Mouse (Mus musculus) embryonic facial prominence, embryonic 12.5 days (tissue): ENCODE results near the gene Srek1. TPM values are rescaled to one million over a fixed set of nuclear protein-coding genes. Genes with fewer than 3 reads are reported as not detected.

Experiments
- ATAC-seq: fragments of 200-750 bp; cut with Nextera tagmentation; 2 replicates; pipeline ENCODE4 v1.8.0; 2017; ENCODE audit not compliant: insufficient number of reproducible peaks, insufficient read depth, low FRiP score, low TSS enrichment
- H3K27ac ChIP-seq: fragments of 300-500 bp; sonication (generic); 2 replicates; pipeline ENCODE4 v1.5.1; 2016; ENCODE audit warnings: mild to moderate bottlenecking
- H3K27me3 ChIP-seq: fragments of 300-500 bp; sonication (generic); 2 replicates; pipeline ENCODE4 v1.6.1; 2016; ENCODE audit warnings: mild to moderate bottlenecking, moderate library complexity
- H3K36me3 ChIP-seq: fragments of 300-500 bp; sonication (generic); 2 replicates; pipeline ENCODE4 v1.6.1; 2016; ENCODE audit warnings: mild to moderate bottlenecking
- H3K4me1 ChIP-seq: fragments of 300-500 bp; sonication (generic); 2 replicates; pipeline ENCODE4 v1.6.1; 2016
- H3K4me2 ChIP-seq: fragments of 300-500 bp; sonication (generic); replicated peaks from 2 replicates; pipeline ENCODE4 v1.6.1; 2016; ENCODE audit warnings: mild to moderate bottlenecking, moderate library complexity
- H3K4me3 ChIP-seq: fragments of 300-500 bp; sonication (generic); 2 replicates; pipeline ENCODE4 v1.5.1; 2016; ENCODE audit warnings: mild to moderate bottlenecking
- H3K9ac ChIP-seq: fragments of 300-500 bp; sonication (generic); 2 replicates; pipeline ENCODE4 v1.6.1; 2016; ENCODE audit warnings: mild to moderate bottlenecking, moderate library complexity
- H3K9me3 ChIP-seq: fragments of 300-500 bp; sonication (generic); 2 replicates; pipeline ENCODE4 v1.6.1; 2016; ENCODE audit warnings: mild to moderate bottlenecking, moderate library complexity
- WGBS: fragments of 180-500 bp; shearing (Covaris S2); methylation state at CpG from one replicate; pipeline ENCODE4 v1.1.7; 2016; 5-methylcytosine and 5-hydroxymethylcytosine counted together
- polyA plus RNA-seq: library from polyadenylated mRNA; unstranded; fragments of >200 nt; fragmentation: Nextera tagmentation; extraction: Ambion mirVana; gene quantifications from 2 replicates; pipeline ENCODE4 v1.2.1, GENCODE M21; 2016

Gene Srek1
- polyA plus RNA-seq, result 104 and 111 TPM in 2 replicates

- WGBS, result under 1% methylated on average over 81 of the region's 81 CpGs
- Histone ChIP-seq H3K36me3 (no peaks in the 10 kb centered on the region), H3K9me3 (no peaks in the 10 kb centered on the region), H3K4me2 (peak within 1 kb of the TSS; percentile 58), H3K27me3 (no peaks in the 10 kb centered on the region), H3K27ac (peak within 1 kb of the TSS; percentile 98), H3K4me1 (peaks cover 15% of the 10 kb centered on the region), H3K4me3 (peak within 1 kb of the TSS; percentile 55), H3K9ac (peak within 1 kb of the TSS; percentile 85)
- ATAC-seq, result peak; percentile 88
Measured at GRCm38 (mm10) chr13:103774119-103774757, at the start of gene Srek1. Gene Srek1 (minus strand): TSS chr13:103774608.

GRCm38 (mm10) chr13:103822270-103822669 is 47.9 kb upstream of the Srek1 start:
- Histone ChIP-seq H3K36me3 (peaks cover 36% of the 10 kb centered on the region), H3K9ac (no peak overlapping the region), H3K4me2 (no peak overlapping the region), H3K4me1 (no peaks in the 10 kb centered on the region), H3K27ac (no peak overlapping the region), H3K4me3 (no peak overlapping the region), H3K27me3 (no peaks in the 10 kb centered on the region), H3K9me3 (no peaks in the 10 kb centered on the region)
- no peak for ATAC-seq
- 92% methylated on average over 1 of the region's 1 CpGs for WGBS

- Histone ChIP-seq H3K27me3 (no peaks in the 10 kb centered on the region), H3K36me3 (peaks cover 38% of the 10 kb centered on the region), H3K4me3 (no peak overlapping the region), H3K9me3 (no peaks in the 10 kb centered on the region), H3K9ac (no peak overlapping the region), H3K4me2 (no peak overlapping the region), H3K4me1 (no peaks in the 10 kb centered on the region), H3K27ac (no peak overlapping the region)
- WGBS, result 83% methylated on average over 5 of the region's 5 CpGs
- ATAC-seq, result no peak
Measured at GRCm38 (mm10) chr13:103819377-103819776, 45.0 kb upstream of the Srek1 start.

- no peak for ATAC-seq
Measured at GRCm38 (mm10) chr13:103817935-103818334, 43.5 kb upstream of the Srek1 start.

GRCm38 (mm10) chr13:103807464-103807863 is 33.1 kb upstream of the Srek1 start:
- Histone ChIP-seq H3K27me3 (no peaks in the 10 kb centered on the region), H3K4me1 (no peaks in the 10 kb centered on the region), H3K9ac (no peak overlapping the region), H3K9me3 (no peaks in the 10 kb centered on the region), H3K4me2 (no peak overlapping the region), H3K36me3 (no peaks in the 10 kb centered on the region), H3K27ac (no peak overlapping the region), H3K4me3 (no peak overlapping the region)
- 81% methylated on average over 5 of the region's 5 CpGs for WGBS
- ATAC-seq, result no peak

More at GRCm38 (mm10) chr13:103817935-103818334, 43.5 kb upstream of the Srek1 start:
- Histone ChIP-seq H3K9ac (no peak overlapping the region), H3K9me3 (no peaks in the 10 kb centered on the region), H3K27ac (no peak overlapping the region), H3K4me1 (no peaks in the 10 kb centered on the region), H3K36me3 (peaks cover 32% of the 10 kb centered on the region), H3K27me3 (no peaks in the 10 kb centered on the region), H3K4me3 (no peak overlapping the region), H3K4me2 (no peak overlapping the region)
- WGBS, result 96% methylated on average over 3 of the region's 3 CpGs

- Histone ChIP-seq H3K9me3 (no peaks in the 10 kb centered on the region), H3K36me3 (no peaks in the 10 kb centered on the region), H3K4me1 (no peaks in the 10 kb centered on the region), H3K4me3 (no peak overlapping the region), H3K9ac (no peak overlapping the region), H3K4me2 (no peak overlapping the region), H3K27ac (no peak overlapping the region), H3K27me3 (no peaks in the 10 kb centered on the region)
- 47% methylated on average over 6 of the region's 6 CpGs for WGBS
- no peak for ATAC-seq
Measured at GRCm38 (mm10) chr13:103806210-103806851, 31.9 kb upstream of the Srek1 start.

- no peak for ATAC-seq
- 52% methylated on average over 5 of the region's 5 CpGs for WGBS
- H3K4me1 ChIP-seq, result no peaks in the 10 kb centered on the region
Measured at GRCm38 (mm10) chr13:103803721-103804120, 29.3 kb upstream of the Srek1 start.

GRCm38 (mm10) chr13:103801021-103801420 is 26.6 kb upstream of the Srek1 start:
- H3K36me3 ChIP-seq, result no peaks in the 10 kb centered on the region
- no peak overlapping the region for H3K9ac ChIP-seq
- H3K27me3 ChIP-seq, result no peaks in the 10 kb centered on the region
- no peak overlapping the region for H3K4me2 ChIP-seq
- H3K9me3 ChIP-seq, result no peaks in the 10 kb centered on the region
- ATAC-seq, result no peak
- H3K27ac ChIP-seq, result no peak overlapping the region
- WGBS, result 91% methylated on average over 1 of the region's 1 CpGs
- H3K4me3 ChIP-seq, result no peak overlapping the region
- no peaks in the 10 kb centered on the region for H3K4me1 ChIP-seq

More at GRCm38 (mm10) chr13:103803721-103804120, 29.3 kb upstream of the Srek1 start:
- no peaks in the 10 kb centered on the region for H3K27me3 ChIP-seq
- no peak overlapping the region for H3K27ac ChIP-seq
- no peaks in the 10 kb centered on the region for H3K36me3 ChIP-seq
- no peak overlapping the region for H3K4me3 ChIP-seq
- no peak overlapping the region for H3K4me2 ChIP-seq
- no peak overlapping the region for H3K9ac ChIP-seq
- H3K9me3 ChIP-seq, result no peaks in the 10 kb centered on the region

- WGBS, result 63% methylated on average over 9 of the region's 9 CpGs
- no peak for ATAC-seq
- H3K9me3 ChIP-seq, result no peaks in the 10 kb centered on the region
- H3K36me3 ChIP-seq, result no peaks in the 10 kb centered on the region
- H3K27ac ChIP-seq, result no peak overlapping the region
- no peaks in the 10 kb centered on the region for H3K27me3 ChIP-seq
- H3K4me3 ChIP-seq, result no peak overlapping the region
- no peak overlapping the region for H3K4me2 ChIP-seq
- no peaks in the 10 kb centered on the region for H3K4me1 ChIP-seq
- no peak overlapping the region for H3K9ac ChIP-seq
Measured at GRCm38 (mm10) chr13:103794688-103795543, 20.5 kb upstream of the Srek1 start.

GRCm38 (mm10) chr13:103779922-103780585 is 5.6 kb upstream of the Srek1 start:
- Histone ChIP-seq H3K27me3 (no peaks in the 10 kb centered on the region), H3K4me1 (no peaks in the 10 kb centered on the region), H3K9ac (no peak overlapping the region), H3K36me3 (no peaks in the 10 kb centered on the region), H3K27ac (no peak overlapping the region), H3K4me3 (no peak overlapping the region), H3K4me2 (peak overlapping the region; percentile 15), H3K9me3 (no peaks in the 10 kb centered on the region)
- 36% methylated on average over 11 of the region's 11 CpGs for WGBS
- ATAC-seq, result no peak; the same call in 1 of the 2 replicates

- peaks cover 8% of the 10 kb centered on the region for H3K4me1 ChIP-seq
- H3K27me3 ChIP-seq, result no peaks in the 10 kb centered on the region
- H3K27ac ChIP-seq, result no peak overlapping the region
- H3K9ac ChIP-seq, result no peak overlapping the region
- H3K9me3 ChIP-seq, result no peaks in the 10 kb centered on the region
- no peak overlapping the region for H3K4me3 ChIP-seq
- ATAC-seq, result no peak
- WGBS, result 70% methylated on average over 8 of the region's 8 CpGs
- H3K4me2 ChIP-seq, result no peak overlapping the region
- no peaks in the 10 kb centered on the region for H3K36me3 ChIP-seq
Measured at GRCm38 (mm10) chr13:103777126-103777525, 2.7 kb upstream of the Srek1 start.
